Mouse (Mus musculus) G1E (cell line): Measurements from ENCODE around the gene Trim62. TPM values are rescaled to one million over a fixed set of nuclear protein-coding genes. Genes with fewer than 3 reads are reported as not detected.

Source experiments
- ATAC-seq: 2 replicates; pipeline ENCODE4 v1.8.0; 2016; ENCODE audit warnings: mild to moderate bottlenecking; ENCODE audit not compliant: insufficient number of reproducible peaks, poor library complexity, low FRiP score, severe bottlenecking; ENCODE audit errors: extremely low read depth
- DNase-seq: peaks from one replicate; pipeline ENCODE4 v3.0.0; 2012; ENCODE audit warnings: low spot score
- H3K27me3 ChIP-seq: 2 replicates; pipeline ENCODE4 v1.6.1; 2012; ENCODE audit warnings: mild to moderate bottlenecking, low read length, inconsistent platforms; ENCODE audit not compliant: insufficient read depth
- H3K36me3 ChIP-seq: replicated peaks from 2 replicates; pipeline ENCODE3; 2012; ENCODE audit warnings: mild to moderate bottlenecking, inconsistent platforms
- H3K4me1 ChIP-seq: 2 replicates; pipeline ENCODE4 v1.6.1; 2012; ENCODE audit warnings: low read depth, low read length, inconsistent platforms, mixed read lengths; ENCODE audit not compliant: insufficient read depth
- H3K4me3 ChIP-seq: 2 replicates; pipeline ENCODE4 v1.5.1; 2012; ENCODE audit warnings: low read depth, mild to moderate bottlenecking, inconsistent platforms, low read length, moderate library complexity, mixed read lengths
- H3K9me3 ChIP-seq: replicated peaks from 2 replicates; pipeline ENCODE4 v1.6.1; 2012; ENCODE audit warnings: inconsistent platforms
- CTCF ChIP-seq: IDR thresholded peaks from 2 replicates; pipeline ENCODE4 v1.5.1; 2012; ENCODE audit warnings: low read depth, low read length, inconsistent platforms, mixed read lengths
- GATA1 ChIP-seq: IDR thresholded peaks from 2 replicates; pipeline ENCODE4 v1.6.1; 2012; ENCODE audit warnings: borderline replicate concordance, low read length, inconsistent platforms, mixed read lengths
- GATA2 ChIP-seq: IDR thresholded peaks from 2 replicates; pipeline ENCODE4 v1.6.1; 2012; ENCODE audit warnings: low read depth, low read length, inconsistent platforms, borderline replicate concordance
- POLR2AphosphoS5 ChIP-seq: IDR thresholded peaks from 2 replicates; pipeline ENCODE4 v1.6.1; 2012; ENCODE audit warnings: low read depth, low read length, inconsistent platforms; ENCODE audit not compliant: insufficient replicate concordance
- TAL1 ChIP-seq: conservative IDR thresholded peaks from 2 replicates; pipeline ENCODE4 v1.6.1; 2012; ENCODE audit warnings: low read depth, low read length, inconsistent platforms, mixed read lengths
- polyA plus RNA-seq: library from polyadenylated mRNA; stranded (reverse); fragments of >175 nt; gene quantifications from 2 replicates; pipeline ENCODE4 v1.2.3, GENCODE M21; 2012
- total RNA-seq, 2 experiments: library from RNA; stranded (forward) in 1 of 2; stranded (reverse) in 1 of 2; fragments of 200-1000 nt in 1 of 2; fragments of >200 nt in 1 of 2; fragmentation: Nextera tagmentation in 1 of 2; gene quantifications; 2 replicates each; pipeline ENCODE4 v1.2.3; 2014 to 2017

Gene Trim62
- total and polyA plus RNA-seq, 3 experiments, result 0.16 TPM; not detected in 2

DNA sequence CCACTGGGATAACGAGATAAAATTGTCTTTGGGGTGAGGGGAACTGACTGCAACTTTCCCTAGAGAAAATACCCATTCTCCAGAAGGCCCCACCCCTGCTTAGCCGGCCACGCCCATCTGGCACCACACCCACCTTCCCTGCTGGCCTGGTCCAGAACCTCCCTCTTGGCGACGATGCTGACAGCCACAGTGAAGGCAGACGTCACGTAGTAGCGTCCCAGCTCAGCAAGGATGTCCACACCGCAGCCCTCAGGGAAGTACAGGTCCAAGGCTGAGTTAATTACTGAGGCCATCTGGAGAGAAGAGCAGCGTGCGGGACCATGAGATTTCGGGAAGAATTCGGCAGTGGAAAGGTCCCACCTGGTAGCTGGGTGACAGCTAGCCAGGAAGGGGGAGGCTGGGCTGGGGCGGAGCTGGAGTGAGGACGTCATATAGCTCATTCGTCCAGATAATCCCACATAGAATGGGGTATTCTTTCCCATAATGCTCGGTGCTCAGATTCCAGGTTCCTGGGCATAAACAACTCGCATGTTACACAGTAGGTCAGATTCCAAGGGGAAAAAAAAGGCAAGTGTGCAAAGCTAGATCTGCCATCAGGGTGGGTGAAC is 64.0 kb downstream of the Trim62 start:
- H3K27me3 ChIP-seq, result peaks cover 12% of the 10 kb centered on the region
- no peak; the same call in 1 of the 2 replicates for ATAC-seq
- no peaks in the 10 kb centered on the region for H3K9me3 ChIP-seq
- no peaks in the 10 kb centered on the region for H3K36me3 ChIP-seq
- peaks cover 16% of the 10 kb centered on the region for H3K4me1 ChIP-seq
- no peak for TF ChIP-seq TAL1
- no peak for TF ChIP-seq POLR2AphosphoS5
- H3K4me3 ChIP-seq, result peak overlapping the region; percentile 25; the same call in 1 of the 2 replicates
- DNase-seq, result no peak

DNA sequence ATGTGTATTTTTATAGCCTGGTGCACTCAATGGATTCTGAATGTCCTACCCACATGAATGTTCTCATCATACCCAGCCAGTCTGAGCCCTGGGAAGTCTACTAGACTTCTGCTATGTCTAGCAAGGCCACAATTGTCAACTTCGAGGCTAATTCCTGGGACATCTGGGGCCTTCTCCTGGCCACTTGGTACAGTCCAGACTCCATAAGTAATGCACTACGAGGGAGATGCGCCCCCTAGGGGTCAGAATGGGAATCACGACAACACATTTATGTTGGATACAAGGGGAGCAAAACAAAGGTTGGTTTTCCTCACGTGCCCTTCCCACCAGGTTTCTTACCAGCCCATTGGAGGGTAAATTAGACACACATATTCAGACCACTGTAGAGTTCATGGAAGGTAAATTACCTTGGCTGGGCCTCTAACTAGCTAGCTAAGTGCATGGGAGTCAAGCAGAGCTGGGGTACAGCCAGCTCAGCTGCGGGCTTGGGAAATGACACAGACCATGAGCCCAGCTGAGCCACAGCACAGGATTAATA is 64.8 kb downstream of the Trim62 start:
- DNase-seq (no peak), ATAC-seq (no peak)
- TF ChIP-seq CTCF (peak; percentile 73), GATA2 (no peak)
- peaks cover 16% of the 10 kb centered on the region for H3K4me1 ChIP-seq
- no peak overlapping the region for H3K4me3 ChIP-seq
- no peaks in the 10 kb centered on the region for H3K9me3 ChIP-seq
- no peaks in the 10 kb centered on the region for H3K36me3 ChIP-seq
- peaks cover 12% of the 10 kb centered on the region for H3K27me3 ChIP-seq

DNA sequence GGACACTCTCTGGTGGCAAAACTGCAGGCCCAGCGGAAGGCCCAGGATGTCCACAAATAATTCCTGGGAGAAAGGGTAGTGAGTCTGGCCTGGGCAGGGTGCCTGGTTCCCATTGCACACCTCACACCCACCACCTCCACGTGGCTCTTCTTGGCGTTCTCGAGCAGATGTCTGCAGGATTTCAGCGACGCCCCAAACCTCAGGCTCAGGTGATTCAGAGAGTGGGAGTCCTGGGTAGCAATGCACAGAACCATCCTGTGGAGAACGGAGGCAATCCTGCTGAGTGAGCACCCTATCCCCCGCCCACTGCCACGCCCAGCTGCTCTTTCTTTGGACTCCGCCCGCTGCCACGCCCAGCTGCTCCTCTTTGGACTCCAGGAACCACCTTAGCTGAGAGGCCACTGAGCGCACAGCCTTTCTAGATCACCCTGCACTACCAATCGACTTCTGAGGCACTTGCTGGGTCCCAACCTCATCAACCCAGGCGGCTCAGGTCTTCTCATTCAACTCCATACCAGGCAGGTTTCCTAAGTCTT is 66.2 kb downstream of the Trim62 start:
- H3K4me3 ChIP-seq, result no peak overlapping the region
- TF ChIP-seq TAL1 (no peak), POLR2AphosphoS5 (no peak), CTCF (no peak), GATA2 (no peak), GATA1 (no peak)
- no peak for ATAC-seq

DNA sequence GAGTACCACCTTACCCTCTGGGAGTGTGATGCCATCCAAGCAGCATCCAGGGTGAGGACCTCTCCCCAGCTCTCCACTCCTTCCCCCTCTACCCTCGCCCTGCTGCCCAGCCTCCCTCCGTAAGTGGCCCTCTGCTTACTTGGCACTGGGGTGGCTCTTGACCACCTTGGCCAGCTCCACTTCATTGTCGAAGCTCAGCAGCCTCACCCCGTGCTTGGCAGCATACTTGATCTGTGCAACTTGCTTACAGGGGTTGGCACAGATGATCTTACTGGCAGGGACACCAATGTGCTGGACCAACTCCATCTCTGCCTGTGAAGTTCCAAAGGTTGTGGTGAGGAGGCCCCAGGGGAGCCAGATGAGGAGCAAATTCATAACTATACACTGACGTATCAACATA is 67.1 kb downstream of the Trim62 start:
- H3K4me3 ChIP-seq, result no peak overlapping the region
- DNase-seq (no peak), ATAC-seq (no peak)
- peaks cover 16% of the 10 kb centered on the region for H3K27me3 ChIP-seq
- H3K4me1 ChIP-seq, result peaks cover 16% of the 10 kb centered on the region
- no peaks in the 10 kb centered on the region for H3K36me3 ChIP-seq
- no peak for TF ChIP-seq GATA1
- TF ChIP-seq GATA2, result no peak
- no peak for TF ChIP-seq POLR2AphosphoS5
- no peak for TF ChIP-seq TAL1
- no peak for TF ChIP-seq CTCF
- H3K9me3 ChIP-seq, result no peaks in the 10 kb centered on the region

More for the DNA sequence above, 66.2 kb downstream of the Trim62 start:
- H3K4me1 ChIP-seq, result peaks cover 16% of the 10 kb centered on the region
- no peak for DNase-seq
- H3K9me3 ChIP-seq, result no peaks in the 10 kb centered on the region
- no peaks in the 10 kb centered on the region for H3K36me3 ChIP-seq
- peaks cover 12% of the 10 kb centered on the region for H3K27me3 ChIP-seq

DNA sequence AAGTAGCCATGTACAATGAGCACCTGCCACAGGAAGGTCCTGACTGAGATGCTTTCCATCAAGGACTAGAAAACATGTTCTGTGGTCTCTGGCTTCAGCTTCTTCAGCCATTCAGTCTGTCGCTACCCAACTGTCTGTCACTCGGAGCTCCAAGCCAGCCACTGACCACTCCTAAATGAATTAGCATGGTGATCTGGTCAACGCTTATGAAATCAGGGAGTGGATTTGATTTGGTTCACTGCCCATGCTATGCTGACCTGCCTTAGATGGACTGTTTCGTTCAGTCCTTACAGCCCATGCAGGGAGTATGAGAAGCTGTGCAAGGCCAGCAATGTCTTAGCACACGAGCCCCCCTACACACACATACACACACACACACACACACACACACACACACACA is 70.5 kb downstream of the Trim62 start:
- no peaks in the 10 kb centered on the region for H3K36me3 ChIP-seq
- TF ChIP-seq GATA1, result no peak
- ATAC-seq (no peak), DNase-seq (no peak)
- H3K4me1 ChIP-seq, result peaks cover 9% of the 10 kb centered on the region
- no peaks in the 10 kb centered on the region for H3K9me3 ChIP-seq
- H3K27me3 ChIP-seq, result peaks cover 23% of the 10 kb centered on the region
- no peak overlapping the region for H3K4me3 ChIP-seq

DNA sequence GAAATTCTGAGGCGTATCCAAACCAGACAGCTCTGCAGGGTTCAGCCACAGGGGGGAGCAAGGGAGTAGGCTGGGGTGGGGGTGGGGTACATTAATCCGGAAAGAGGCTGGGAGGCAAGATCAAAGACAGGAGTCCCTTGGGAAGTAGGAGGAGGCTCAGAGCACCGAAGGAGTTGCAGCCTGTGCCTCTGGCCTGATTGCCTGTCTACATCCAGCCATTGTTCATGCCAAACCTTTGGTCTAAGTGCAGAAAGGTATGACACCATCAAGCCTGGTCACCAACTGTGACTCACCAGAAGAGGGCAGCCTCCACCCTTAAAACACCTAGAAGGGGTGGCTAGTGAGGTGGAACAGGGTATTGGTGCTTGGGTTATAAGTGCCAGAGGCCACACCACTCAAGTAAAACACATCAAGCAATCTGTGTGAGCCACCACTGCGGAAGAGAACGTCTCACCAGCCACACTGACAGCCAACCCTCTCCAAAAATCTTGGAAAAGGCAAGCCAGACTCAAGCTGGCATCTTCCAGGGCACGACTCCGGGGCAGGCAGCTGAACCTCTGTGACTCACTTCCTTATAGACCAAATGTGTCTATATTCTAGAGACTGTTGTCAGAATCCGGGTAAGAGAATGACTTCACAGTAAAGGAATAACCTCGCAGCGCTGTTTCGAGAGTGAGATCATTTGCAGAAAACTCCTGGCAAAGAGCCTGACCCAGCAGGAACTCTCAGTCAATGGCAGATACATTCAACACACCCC is 74.0 kb downstream of the Trim62 start:
- Histone ChIP-seq H3K4me1 (peaks cover 3% of the 10 kb centered on the region; the same call in 1 of the 2 replicates), H3K27me3 (peaks cover 33% of the 10 kb centered on the region), H3K4me3 (no peak overlapping the region), H3K36me3 (no peaks in the 10 kb centered on the region), H3K9me3 (no peaks in the 10 kb centered on the region)
- ATAC-seq (no peak), DNase-seq (peak; percentile 44)
- TF ChIP-seq GATA1 (no peak), GATA2 (no peak), POLR2AphosphoS5 (no peak), TAL1 (no peak), CTCF (peak; percentile 20; the same call in 1 of the 2 replicates)
